Mouse (Mus musculus) adrenal gland, adult 18-20 months (tissue): ENCODE results near the gene Gm47955. TPM values are rescaled to one million over a fixed set of nuclear protein-coding genes. Genes with fewer than 3 reads are reported as not detected.
A peak's percentile ranks its signal among the peaks of the same experiment; 100 is the strongest.
"Not testable (repeated sequence)": the region's sequence is repeated elsewhere in the genome, so short reads cannot be mapped to it uniquely, and the experiment has no call there.

Experiments
- DNase-seq, 2 experiments: peaks; one replicate each; pipeline ENCODE4 v3.0.0; 2021 to 2022; ENCODE audit warnings: low spot score in 2 of 2
- long read RNA-seq, 2 experiments: library from polyadenylated mRNA; stranded (forward); transcript quantifications; one replicate each; pipeline ENCODE4 v2.0.0; 2021
- total RNA-seq, 2 experiments: library from RNA; stranded (reverse); gene quantifications; 1 replicate in 1 of 2; 2 replicates in 1 of 2; pipeline ENCODE4 v1.2.3; 2021

Gm47955 gene
- not detected for total RNA-seq
- long read RNA-seq, experiment 1, result 0 reads
- long read RNA-seq, experiment 2, result 0 reads

DNA sequence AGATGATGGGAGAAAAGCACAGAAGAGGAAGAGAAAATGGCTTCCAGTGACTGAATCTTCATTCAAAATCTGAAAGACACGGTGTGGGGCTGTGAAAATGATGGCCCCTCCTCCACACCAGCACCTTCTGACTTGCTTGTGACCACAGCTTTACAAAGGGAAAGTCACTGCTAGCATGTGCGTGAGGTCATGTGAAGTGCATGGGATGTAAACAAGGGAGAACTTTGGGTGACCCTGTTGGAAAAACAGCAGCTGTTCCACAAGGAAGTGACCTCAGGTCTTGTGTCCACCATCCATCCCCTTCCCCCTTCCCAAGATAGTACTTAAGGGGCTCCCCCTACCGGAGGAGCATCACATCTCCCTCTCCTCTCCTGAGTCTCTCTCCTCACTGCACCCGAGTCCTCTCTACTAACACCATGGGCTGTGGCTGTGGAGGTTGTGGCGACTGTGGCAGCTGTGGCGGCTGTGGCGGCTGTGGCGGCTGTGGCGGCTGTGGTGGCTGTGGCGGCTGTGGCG is at the start of gene Gm47955:
TSS of gene Gm47955 (plus strand) at position 417 of the 516 bp plus-strand sequence.
- no peak for DNase-seq

DNA sequence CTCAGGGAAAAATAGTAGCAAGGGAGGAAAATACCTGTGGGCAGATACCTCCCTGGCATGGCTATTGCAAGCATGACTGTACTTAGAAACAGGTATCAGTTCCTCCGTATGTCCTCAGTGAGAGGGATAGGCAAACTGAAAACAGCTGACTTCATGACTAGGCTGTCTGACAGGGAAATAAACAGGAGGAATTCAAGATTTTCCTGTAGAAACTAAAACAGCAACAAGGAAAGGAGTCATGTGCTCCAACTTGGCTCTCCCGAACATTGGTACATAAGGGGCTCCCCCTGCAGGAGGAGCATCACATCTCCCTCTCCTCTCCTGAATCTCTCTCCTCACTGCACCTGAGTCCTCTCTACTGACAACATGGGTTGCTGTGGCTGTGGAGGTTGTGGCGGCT is 47.1 kb upstream of the Gm47955 start, which contains the start of gene A030005L19Rik:
TSS of gene A030005L19Rik (plus strand) at position 301 of the 400 bp plus-strand sequence.
- DNase-seq, result no peak

DNA sequence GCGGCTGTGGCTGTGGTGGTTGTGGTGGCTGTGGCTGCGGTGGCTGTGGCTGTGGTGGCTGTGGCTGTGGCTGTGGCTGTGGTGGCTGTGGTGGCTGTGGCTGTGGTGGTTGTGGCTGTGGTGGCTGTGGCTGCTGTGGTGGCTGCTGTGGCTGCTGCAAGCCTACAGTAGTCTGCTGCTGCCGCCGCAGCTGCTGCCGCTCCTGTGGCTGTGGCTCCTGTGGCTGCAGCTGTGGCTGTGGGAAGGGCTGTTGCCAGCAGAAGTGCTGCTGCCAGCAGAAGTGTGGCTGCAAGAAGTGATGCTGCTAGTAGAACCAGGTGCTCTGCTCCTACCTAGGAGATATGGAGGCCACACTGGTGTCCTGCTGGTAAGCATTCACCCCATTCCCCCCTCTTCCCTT is 46.7 kb upstream of the Gm47955 start:
- not testable (repeated sequence) for DNase-seq

DNA sequence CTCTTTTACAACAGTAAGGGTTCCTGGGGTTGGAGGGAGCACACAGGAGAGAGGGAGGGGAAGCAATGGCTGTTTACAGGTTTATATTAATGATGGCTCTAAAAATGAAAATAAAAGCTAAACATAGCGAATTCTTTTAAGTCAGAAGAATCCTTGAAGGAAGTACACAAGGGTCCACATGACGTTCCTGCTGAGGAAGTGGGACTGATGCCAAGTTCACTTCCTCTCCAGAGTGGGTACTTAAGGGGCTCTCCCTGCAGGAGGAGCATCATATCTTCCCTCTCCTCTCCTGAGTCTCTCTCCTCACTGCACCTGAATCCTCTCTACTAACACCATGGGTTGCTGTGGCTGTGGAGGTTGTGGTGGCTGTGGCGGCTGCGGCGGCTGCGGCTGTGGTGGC is 35.4 kb upstream of the Gm47955 start, which contains the start of gene A030014E15Rik:
TSS of gene A030014E15Rik (plus strand) at position 268 of the 400 bp plus-strand sequence.
- DNase-seq, result no peak

DNA sequence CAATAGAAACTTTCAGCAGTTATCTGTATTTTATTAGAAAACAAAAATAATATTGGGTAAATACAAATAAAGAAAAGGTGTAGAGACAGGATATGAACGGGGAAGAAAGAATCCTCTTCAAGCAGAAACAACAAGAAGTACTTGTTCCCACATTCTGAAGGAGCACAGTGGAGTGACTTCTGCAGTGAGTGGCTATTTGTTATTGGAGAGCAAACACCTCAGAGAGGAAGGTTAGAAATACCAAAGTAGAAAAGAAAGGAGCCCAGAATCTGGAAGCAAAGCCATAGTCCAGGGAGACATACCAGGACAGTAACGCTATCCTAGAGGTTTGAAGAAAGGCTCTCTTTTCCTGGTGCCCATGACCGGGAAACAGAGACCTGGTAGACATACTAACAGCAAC is 29.5 kb upstream of the Gm47955 start:
- not testable (repeated sequence) for DNase-seq

DNA sequence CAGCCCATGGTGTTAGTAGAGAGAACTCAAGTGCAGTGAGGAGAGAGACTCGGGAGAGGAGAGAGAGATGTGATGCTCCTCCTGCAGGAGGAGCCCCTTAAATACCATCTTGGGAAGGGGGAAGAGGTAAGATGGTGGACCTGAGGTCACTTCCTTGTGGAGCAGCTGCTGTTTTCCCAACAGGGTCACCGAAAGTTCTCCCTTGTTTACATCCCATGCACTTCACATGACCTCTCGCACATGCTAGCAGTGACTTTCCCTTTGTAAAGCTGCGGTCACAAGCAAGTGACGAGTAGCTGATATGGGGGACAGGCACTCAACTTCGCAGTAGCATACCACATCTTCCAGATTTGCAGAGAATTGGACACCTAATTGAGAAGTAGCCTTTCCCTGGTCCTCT is 28.8 kb upstream of the Gm47955 start, which contains the start of gene Gm6217:
TSS of gene Gm6217 (minus strand) at position 74 of the 400 bp plus-strand sequence.
- not testable (repeated sequence) for DNase-seq

DNA sequence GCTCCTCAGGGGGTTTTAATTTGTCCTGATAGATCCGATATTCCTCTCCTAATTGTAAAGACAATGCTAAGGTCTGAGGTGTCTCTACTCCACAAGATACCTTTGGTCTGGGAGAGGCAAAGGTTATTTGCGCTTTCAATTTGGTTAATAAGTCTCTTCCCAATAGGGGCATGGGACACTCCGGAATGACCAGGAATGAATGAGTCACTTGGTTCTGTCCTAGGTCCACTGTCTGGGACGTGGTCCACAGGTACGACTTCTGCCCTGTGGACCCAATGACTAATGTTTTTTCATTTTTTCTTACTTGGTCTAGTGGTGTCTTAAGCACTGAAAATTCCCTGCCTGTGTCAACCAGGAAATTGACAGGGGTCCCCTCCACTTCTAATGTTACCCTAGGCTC is 21.4 kb upstream of the Gm47955 start:
- no peak for DNase-seq

DNA sequence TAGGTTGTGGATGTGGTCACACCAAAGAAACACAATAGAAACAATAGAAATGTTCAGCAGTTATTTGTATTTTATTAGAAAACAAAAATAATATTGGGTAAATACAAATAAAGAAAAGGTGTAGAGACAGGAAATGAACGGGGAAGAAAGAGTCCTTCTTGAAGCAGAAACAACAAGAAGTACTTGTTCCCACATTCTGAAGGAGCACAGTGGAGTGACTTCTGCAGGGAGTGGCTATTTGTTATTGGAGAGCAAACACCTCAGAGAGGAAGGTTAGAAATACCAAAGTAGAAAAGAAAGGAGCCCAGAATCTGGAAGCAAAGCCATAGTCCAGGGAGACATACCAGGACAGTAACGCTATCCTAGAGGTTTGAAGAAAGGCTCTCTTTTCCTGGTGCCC is 17.6 kb upstream of the Gm47955 start:
- DNase-seq, result not testable (repeated sequence)

DNA sequence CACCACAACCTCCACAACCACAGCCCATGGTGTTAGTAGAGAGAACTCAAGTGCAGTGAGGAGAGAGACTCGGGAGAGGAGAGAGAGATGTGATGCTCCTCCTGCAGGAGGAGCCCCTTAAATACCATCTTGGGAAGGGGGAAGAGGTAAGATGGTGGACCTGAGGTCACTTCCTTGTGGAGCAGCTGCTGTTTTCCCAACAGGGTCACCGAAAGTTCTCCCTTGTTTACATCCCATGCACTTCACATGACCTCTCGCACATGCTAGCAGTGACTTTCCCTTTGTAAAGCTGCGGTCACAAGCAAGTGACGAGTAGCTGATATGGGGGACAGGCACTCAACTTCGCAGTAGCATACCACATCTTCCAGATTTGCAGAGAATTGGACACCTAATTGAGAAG is 16.8 kb upstream of the Gm47955 start, which contains the start of gene A030003K21Rik:
TSS of gene A030003K21Rik (minus strand) at position 94 of the 400 bp plus-strand sequence.
- DNase-seq, result not testable (repeated sequence)

DNA sequence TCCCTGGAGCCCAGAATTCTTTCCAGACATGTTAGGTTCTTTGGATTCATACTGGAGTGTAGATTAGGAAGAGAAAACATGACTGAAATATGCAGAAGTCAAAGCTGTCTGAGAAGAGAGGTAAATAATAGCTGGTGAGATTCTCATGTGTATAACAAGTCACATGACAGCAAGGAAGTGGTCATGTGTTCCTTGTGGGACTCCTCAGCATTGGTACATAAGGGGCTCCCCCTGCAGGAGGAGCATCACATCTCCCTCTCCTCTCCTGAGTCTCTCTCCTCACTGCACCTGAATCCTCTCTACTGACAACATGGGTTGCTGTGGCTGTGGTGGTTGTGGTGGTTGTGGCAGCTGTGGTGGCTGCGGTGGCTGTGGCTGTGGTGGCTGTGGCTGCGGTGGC is 14.1 kb upstream of the Gm47955 start:
- not testable (repeated sequence) for DNase-seq

DNA sequence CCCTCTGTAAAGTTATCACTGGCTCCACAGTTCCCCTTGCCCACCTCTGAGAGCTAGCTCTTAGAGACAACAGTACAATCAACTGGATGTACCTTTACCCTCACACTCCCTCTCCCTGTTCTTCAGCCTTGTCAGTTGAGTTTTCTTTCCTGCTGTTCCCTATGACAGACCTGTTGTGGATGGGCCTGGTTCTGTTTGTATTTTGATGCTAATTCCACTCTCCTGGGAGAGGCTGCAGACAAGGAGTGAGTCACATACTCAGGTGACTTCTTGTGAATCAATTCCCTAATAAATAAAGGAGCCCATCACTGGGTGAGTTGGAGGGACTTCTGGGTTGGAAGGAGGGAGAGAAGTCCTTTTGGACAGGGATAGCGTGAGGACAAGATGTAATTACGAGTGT is 11.5 kb upstream of the Gm47955 start:
- DNase-seq, result no peak

DNA sequence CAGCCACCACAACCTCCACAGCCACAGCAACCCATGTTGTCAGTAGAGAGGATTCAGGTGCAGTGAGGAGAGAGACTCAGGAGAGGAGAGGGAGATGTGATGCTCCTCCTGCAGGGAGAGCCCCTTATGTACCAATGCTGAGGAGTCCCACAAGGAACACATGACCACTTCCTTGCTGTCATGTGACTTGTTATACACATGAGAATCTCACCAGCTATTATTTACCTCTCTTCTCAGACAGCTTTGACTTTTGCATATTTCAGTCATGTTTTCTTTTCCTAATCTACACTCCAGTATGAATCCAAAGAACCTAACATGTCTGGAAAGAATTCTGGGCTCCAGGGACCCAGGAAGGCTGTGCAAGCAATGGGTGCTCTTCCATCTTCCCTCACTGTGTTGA is 4.2 kb upstream of the Gm47955 start, which contains the start of gene Gm7544:
TSS of gene Gm7544 (minus strand) at position 101 of the 400 bp plus-strand sequence.
- not testable (repeated sequence) for DNase-seq

DNA sequence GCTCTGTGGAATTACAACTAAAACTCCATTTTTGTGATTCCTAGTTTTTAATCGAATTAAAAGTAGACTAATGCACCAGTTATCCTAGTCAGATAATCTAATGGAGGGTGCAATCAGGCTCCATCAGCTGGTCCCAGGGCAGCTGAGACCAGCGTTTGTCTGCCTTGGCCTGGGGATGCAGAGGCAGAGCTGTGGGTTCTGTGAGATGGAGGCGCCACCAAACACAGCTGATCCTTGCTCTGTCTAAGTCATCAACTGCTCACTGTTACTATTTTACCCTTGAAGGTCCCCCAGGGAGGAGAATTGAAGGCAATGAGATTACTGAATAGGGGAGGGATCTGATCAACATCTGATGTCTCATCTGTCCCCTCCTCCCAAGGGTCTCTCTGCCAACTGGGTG is 6.3 kb downstream of the Gm47955 start:
- DNase-seq, result no peak

DNA sequence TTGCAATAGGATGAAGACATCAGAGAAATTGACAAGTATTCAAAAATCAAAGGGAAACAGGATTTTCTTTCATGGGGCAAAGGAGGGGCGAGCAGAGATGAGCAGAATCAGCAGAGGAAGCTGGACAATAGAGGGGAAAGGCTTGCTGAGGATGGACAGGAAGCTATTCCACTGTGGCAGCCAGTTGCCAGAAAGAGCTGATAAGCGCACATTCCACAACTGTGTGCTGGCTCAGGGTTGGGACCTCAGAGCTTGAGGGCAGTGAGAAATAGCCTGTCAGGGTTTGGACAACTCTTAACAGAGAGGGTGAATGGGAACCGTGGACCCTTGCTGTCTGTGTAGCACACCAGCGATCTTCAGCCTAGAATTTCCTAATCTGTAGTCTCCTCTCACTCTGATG is 12.0 kb downstream of the Gm47955 start:
- DNase-seq, result peak in 1 of 2 experiments; percentile 27

DNA sequence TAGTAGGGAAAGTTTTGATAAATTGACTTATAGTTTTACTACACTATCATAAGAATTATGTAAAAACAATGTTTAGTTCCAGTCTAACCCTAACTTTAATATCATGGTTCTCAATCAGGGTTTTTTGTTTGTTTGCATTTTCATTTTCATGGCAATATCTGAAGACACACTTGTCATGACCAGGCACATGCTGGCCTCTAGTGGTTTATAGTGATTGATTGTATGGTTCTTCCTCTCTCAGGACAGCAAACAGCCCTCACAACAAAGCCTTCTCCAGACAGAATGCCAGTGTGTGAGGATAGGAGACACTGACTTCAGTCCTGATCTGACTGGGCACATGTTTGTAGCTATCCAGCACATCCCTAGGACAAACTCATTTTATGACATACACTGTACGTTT is 13.2 kb downstream of the Gm47955 start:
- DNase-seq, result no peak

DNA sequence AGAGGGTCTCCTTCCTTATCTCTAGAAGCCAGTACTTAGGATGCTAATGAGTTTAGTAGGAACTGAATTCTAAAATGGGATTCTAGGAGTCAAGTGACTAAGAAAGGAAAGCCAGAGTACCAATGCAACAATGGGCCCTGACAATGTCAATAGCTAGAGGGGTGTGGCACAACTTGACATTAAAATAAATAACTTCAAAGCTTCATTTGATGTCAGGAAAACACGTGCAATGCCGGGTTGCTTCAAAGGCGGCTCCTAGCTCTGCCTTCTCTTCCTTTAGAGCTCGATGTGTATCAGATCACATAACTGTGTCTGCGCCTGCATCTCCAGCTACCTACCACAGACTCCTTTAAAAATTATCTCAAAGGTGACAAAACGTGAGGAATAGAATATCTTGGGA is 13.8 kb downstream of the Gm47955 start:
- DNase-seq, result no peak

DNA sequence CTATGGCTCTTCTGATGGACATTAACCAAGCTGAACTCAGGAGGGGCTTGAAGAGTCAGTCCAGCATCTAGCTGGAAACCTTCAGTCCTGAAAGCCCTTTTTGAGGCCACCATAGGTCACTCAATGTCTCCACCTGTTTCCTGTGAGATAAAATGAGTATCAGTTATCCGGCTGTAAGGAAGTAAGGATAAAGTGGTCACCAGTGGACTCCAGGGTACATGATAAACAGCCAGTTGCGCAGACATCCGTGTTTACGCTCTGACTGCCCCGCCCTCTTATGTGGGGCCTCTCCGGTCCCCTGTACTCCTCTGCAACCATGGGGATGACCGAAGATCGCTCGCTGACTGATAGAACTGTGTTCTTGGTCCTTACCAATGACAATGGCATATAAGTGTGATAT is 14.3 kb downstream of the Gm47955 start:
- no peak for DNase-seq

DNA sequence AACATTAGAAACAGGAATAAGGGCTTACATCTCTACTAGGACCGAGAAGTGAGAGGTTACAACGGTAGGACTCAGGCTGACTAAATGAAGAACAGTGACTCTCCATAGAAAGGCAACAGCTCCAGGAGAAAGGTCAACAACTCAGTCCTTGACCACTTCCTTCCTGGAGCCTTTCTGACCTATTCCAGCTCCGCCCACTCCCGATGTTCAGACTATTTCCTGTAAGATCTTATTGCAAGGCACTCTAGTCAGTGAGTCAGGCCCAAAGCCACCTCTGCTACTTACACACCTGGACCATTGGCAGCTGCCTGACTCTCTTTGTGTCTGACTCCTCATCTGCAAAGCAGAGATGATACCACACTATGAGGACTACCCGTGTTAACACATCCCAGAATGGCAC is 15.7 kb downstream of the Gm47955 start:
- no peak for DNase-seq

DNA sequence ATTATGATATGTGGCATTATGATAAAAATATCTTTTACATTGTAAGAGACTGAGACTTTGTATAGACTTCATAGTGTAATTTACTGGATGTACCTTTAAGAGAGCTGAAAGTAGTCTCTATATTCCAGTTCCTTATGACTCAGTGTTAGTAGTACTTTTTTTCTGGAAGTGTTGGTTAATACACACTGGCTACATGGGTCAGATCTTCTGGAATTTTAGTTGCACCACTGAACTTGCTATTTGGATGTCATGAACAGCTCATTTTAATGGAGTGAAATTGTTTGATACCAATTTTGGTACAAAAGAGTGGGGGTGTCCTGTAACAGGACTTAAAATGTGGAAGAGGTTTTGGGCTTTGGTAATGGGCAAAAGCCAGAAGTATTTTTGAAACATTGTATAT is 17.8 kb downstream of the Gm47955 start:
- DNase-seq, result no peak

DNA sequence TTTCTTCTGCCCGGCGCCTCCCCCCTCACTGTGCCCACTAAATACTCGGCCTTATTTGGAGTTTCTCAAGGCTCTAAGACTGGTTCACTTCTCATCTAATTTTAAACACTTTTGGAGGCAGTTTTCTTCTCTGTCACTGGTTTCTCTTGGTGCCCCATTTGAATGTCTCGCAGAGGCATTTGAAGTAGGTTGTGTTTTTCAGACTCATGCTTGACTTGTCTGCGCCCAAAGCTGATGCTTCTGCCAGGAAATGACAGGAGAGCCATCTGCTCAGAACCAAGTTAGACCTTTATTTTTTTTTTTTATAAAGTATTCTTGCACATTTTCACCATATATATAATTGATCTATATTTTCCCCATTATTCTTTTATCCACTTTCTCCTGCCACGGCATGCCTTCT is 26.7 kb downstream of the Gm47955 start:
- no peak for DNase-seq

DNA sequence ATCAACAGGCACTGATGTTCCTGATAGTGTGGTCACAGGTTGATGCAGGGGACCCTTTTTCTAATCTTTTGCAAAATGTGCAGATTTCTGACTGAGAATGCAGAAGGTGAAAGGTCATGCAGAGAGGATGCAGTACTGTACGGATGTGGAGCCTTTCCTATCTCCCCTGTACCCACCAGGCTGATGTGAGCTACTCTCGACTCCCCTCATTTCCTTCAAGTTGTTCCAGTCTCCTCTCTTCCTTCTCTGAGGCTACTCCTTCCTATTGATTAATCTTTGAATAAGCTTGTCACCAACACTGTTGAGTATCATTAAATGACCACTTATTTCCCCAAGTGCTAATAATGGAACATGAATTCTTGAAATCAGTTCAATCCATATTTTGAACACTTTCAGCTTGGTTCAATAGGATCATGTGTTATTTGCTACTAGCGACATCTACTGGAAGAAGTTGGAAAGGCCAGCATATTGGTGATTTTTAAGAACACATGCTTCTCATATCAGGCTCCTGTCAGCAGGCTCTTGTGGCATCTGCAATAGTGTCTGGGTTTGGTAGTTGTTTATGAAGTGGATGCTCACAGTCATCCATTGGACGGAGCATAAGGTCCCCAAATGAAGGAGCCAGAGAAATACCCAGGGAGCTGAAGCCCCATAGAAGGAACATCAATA is 27.6 kb downstream of the Gm47955 start:
- peak in 1 of 2 experiments; percentile 46 for DNase-seq

DNA sequence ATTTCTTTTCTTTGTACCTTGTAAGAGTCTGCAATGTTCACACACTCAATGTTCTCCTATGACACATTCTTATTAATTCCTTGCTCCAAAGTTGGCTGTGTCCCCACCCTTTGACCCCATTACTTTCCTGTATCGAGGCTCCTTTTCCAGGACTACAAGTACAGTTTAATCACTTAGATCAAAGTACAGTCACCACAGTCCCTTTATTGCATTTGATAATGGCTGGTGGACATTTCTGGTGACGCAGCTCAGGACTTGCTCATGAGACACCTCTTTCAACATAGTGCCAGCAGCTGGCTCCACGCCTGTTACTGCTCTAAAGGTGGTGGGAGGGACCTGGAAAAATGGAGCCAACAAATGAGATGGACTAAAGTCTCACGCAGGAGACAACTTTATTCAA is 31.0 kb downstream of the Gm47955 start:
- DNase-seq, result no peak

DNA sequence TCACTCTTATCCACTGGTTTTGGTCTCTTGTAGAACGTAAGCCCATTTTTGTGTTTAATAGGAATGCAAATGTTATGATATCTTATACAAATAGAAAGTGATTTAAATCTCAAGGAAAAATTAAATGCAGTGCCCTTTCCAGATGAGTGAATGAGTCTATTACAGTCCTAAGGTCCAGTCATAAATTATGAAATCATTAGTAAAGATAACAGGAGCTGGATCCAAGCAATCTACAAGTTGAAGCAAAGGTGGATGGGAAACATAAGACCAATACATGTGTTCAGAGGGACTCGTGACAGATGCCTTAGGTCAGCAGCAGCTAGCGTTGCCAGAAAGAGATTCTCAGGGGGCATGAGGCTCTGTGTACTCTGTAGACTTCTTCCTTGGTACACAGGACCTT is 31.5 kb downstream of the Gm47955 start:
- no peak for DNase-seq
